Mouse (Mus musculus) midbrain, embryonic 14.5 days (tissue): ENCODE results near the gene Ccl22. TPM values are rescaled to one million over a fixed set of nuclear protein-coding genes. Genes with fewer than 3 reads are reported as not detected.

Source experiments
- ATAC-seq: fragments of 200-750 bp; cut with Nextera tagmentation; 2 replicates; pipeline ENCODE4 v1.8.0; 2017; ENCODE audit warnings: moderate number of reproducible peaks, moderate library complexity; ENCODE audit not compliant: low FRiP score, low TSS enrichment
- DNase-seq: peaks from one replicate; pipeline ENCODE4 v3.0.0-alpha.2; 2015
- H3K27ac ChIP-seq: fragments of 300-500 bp; sonication (generic); replicated peaks from 2 replicates; pipeline ENCODE4 v1.5.1; 2014; ENCODE audit warnings: mild to moderate bottlenecking, low read depth, low read length, moderate library complexity
- H3K27me3 ChIP-seq: fragments of 300-500 bp; sonication (generic); 2 replicates; pipeline ENCODE4 v1.6.1; 2014; ENCODE audit warnings: low read length, control low read depth, mixed read lengths; ENCODE audit not compliant: control insufficient read depth, insufficient read depth
- H3K36me3 ChIP-seq: fragments of 300-500 bp; sonication (generic); 2 replicates; pipeline ENCODE4 v1.6.1; 2014; ENCODE audit warnings: low read length, control low read depth; ENCODE audit not compliant: control insufficient read depth, insufficient read depth
- H3K4me1 ChIP-seq: fragments of 300-500 bp; sonication (generic); 2 replicates; pipeline ENCODE4 v1.6.1; 2014; ENCODE audit warnings: mild to moderate bottlenecking, antibody characterized with exemption, low read length, control low read depth; ENCODE audit not compliant: control insufficient read depth, insufficient read depth
- H3K4me2 ChIP-seq: fragments of 300-500 bp; sonication (generic); 2 replicates; pipeline ENCODE4 v1.6.1; 2014; ENCODE audit warnings: mild to moderate bottlenecking, low read length, moderate library complexity
- H3K4me3 ChIP-seq: fragments of 300-500 bp; sonication (generic); replicated peaks from 2 replicates; pipeline ENCODE4 v1.5.1; 2014; ENCODE audit warnings: low read depth, low read length
- H3K9ac ChIP-seq: fragments of 300-500 bp; sonication (generic); replicated peaks from 2 replicates; pipeline ENCODE4 v1.6.1; 2014; ENCODE audit warnings: mild to moderate bottlenecking, low read length, moderate library complexity
- H3K9me3 ChIP-seq: fragments of 300-500 bp; sonication (generic); 2 replicates; pipeline ENCODE4 v1.6.1; 2016; ENCODE audit warnings: low read length, control low read depth, mixed read lengths; ENCODE audit not compliant: control insufficient read depth
- WGBS: fragments of 180-500 bp; shearing (Covaris S2); extraction: QIAGEN DNeasy Blood & Tissue Kit; methylation state at CpG from one replicate; pipeline ENCODE4 v1.1.7; 2014; 5-methylcytosine and 5-hydroxymethylcytosine counted together
- polyA plus RNA-seq: library from polyadenylated mRNA; unstranded; fragments of >200 nt; fragmentation: Nextera tagmentation; extraction: Ambion mirVana; gene quantifications from 2 replicates; pipeline ENCODE4 v1.2.1, GENCODE M21; 2014

Ccl22 gene
- polyA plus RNA-seq, 1 experiment from 2014 or later, result 0.67 TPM

DNA sequence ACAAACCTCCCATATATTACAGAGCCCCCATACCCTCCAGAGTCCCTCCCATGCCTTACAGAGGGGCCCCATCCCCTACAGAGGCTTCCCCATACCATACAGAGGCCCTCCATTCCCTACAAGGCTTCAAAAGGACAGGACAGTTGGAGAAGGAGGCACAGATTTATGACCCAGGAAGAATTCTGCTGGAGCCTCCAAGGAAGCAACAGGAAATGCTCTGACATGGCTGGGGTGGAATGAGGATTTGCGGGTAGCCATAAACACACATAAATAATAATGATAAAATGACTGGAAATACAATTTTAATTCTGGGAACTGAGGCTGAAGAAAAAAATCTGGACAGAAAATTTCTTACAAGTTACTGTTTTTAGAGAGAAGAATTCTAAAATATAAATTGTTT is 28.5 kb upstream of the Ccl22 start:
- ATAC-seq (no peak), DNase-seq (no peak)
- Histone ChIP-seq H3K36me3 (no peaks in the 10 kb centered on the region), H3K9ac (no peak overlapping the region), H3K9me3 (no peaks in the 10 kb centered on the region), H3K27ac (no peak overlapping the region), H3K4me2 (no peak overlapping the region), H3K27me3 (no peaks in the 10 kb centered on the region), H3K4me1 (no peaks in the 10 kb centered on the region), H3K4me3 (no peak overlapping the region)
- WGBS, result 98% methylated on average over 1 of the region's 1 CpGs

DNA sequence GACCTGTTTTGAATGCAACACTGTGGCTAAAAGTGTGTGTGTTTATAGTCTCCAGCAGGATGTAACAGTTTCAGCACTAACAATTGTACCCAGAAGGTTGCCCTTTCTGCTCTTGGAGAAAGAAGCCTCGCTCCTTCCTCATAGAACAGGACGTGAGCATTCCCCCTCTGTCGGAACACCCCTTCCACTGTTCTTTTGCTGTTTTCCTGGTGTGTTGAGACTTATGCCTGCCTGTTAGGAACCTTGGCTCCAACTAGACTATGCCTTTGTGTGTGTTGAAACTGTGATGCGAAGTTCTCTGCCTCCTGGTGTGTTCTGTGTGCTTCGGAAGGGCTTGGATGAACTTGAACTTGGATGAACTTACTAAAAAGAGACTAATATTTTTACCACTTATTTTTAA is 19.4 kb upstream of the Ccl22 start:
- H3K27me3 ChIP-seq, result no peaks in the 10 kb centered on the region
- H3K9ac ChIP-seq, result no peak overlapping the region
- H3K27ac ChIP-seq, result no peak overlapping the region
- H3K36me3 ChIP-seq, result no peaks in the 10 kb centered on the region
- no peaks in the 10 kb centered on the region for H3K9me3 ChIP-seq
- WGBS, result 84% methylated on average over 5 of the region's 5 CpGs
- DNase-seq, result no peak
- no peaks in the 10 kb centered on the region for H3K4me1 ChIP-seq
- no peak overlapping the region for H3K4me2 ChIP-seq
- ATAC-seq, result no peak
- H3K4me3 ChIP-seq, result no peak overlapping the region

DNA sequence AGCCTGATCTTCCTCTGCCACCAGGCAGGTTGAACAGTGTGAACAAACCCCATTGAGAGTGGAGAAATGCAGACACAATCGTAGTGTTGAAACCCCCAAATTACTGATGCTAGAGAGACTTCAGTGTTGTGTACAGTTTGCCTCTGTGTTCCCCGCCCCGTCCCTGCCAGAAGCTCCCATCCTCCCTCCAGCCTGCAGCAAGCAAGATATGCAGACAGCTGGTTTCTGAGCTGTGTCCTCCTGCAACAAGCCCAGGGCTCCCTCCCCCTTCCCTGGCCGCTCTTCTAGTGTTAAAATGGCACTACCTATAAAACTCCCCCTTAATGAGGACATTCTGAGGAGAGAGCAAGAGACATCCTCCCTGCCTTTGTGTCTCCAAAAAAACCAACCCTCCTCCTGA is 16.1 kb upstream of the Ccl22 start:
- H3K4me2 ChIP-seq, result no peak overlapping the region
- no peaks in the 10 kb centered on the region for H3K27me3 ChIP-seq
- no peaks in the 10 kb centered on the region for H3K4me1 ChIP-seq
- DNase-seq (no peak), ATAC-seq (no peak)
- H3K36me3 ChIP-seq, result no peaks in the 10 kb centered on the region
- H3K4me3 ChIP-seq, result no peak overlapping the region
- no peaks in the 10 kb centered on the region for H3K9me3 ChIP-seq
- H3K27ac ChIP-seq, result no peak overlapping the region
- no peak overlapping the region for H3K9ac ChIP-seq
- WGBS, result 83% methylated on average over 4 of the region's 4 CpGs

DNA sequence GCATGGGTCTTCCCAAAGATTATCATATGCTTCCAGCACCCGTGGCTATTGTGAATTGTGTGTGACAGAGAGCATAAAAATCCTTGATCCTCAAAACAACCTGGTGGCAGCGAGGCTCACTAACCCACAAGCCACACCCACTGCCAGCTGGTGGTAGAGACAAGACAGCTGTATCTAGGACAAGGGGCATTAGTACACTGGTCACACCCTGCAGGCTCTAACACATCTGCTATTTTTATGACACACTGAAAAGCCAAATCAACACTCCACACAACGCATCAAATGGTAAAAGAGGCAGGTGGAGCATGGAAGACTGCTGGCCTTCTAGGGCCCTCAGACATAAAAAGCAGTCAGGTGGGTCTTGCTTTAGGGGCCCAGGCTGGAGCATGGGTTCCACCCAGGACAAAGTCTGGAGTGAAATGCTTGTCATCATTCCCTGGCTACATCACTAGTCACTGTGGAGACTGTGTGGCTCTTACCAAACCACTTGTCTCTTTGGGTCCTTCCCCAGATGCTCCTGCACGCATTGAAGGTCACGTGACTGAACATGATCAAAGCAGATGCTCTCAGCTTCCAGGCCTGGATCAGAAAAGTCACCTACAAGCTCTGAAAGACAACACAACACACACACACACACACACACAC is 11.4 kb upstream of the Ccl22 start:
- no peak overlapping the region for H3K9ac ChIP-seq
- H3K9me3 ChIP-seq, result no peaks in the 10 kb centered on the region
- no peaks in the 10 kb centered on the region for H3K36me3 ChIP-seq
- no peak overlapping the region for H3K4me2 ChIP-seq
- H3K4me1 ChIP-seq, result no peaks in the 10 kb centered on the region
- H3K4me3 ChIP-seq, result no peak overlapping the region
- 70% methylated on average over 5 of the region's 5 CpGs for WGBS
- ATAC-seq, result no peak
- H3K27ac ChIP-seq, result no peak overlapping the region
- no peak for DNase-seq
- H3K27me3 ChIP-seq, result no peaks in the 10 kb centered on the region

DNA sequence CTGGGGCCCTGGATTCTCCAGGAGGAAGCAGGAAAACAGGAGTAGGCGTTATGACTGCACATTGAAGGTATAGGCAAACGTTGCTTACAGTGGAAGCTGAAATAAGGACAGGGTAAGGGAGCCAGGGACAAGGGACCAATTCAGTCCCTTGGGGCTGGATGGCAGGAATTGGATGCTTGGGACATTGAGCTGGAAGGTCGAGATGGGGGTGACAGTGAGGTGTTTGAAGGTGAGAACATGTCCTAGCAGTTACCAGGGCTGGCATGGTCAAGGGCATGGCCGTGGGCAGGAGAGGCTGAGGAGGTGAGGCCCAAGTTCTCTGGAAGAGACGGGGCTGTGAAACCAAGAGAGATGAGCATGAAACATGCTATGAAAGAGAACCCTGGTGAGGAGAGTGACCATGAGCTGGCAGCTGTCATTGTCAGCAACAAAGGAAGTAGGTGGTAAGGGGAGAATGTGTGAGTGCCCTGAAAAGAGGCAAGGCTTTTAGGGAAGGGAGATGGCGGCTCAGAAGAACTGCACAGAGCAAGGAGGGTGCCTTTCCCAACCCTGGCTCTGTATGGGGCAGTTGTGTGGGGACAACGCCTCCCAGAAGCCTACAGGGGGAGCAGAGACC is 10.5 kb upstream of the Ccl22 start:
- 73% methylated on average over 7 of the region's 7 CpGs for WGBS

DNA sequence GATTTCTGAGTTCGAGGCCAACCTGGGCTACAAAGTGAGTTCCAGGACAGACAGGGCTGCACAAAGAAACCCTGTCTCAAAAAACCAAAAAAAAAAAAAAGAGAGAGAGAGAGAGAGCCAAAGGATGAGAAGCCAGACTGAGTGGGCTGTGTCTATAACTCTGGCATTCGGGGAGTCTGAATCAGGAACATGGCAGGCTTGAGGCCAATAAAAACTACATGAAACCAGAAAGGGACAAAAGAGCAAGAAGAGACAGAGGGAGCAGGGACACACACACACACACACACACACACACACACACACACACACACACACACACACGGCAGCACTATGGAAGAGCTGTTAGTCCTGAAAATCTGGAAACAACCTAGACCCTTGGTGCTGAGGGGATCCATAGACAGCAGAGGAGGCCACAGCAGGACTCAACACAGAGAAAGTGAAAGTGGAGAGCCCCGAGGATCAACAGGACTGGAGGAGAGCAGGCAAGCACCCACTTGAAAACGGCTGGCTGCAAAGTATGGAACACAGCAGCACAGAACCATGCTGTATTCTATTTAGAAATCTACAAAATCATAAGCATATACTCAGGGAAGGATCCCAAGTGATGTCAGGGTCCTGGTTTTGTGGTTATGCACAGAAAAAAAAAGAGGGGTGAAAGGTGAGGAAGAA is 9.8 kb upstream of the Ccl22 start:
- ATAC-seq, result no peak
- 78% methylated on average over 5 of the region's 5 CpGs for WGBS
- Histone ChIP-seq H3K27me3 (no peaks in the 10 kb centered on the region), H3K4me3 (no peak overlapping the region), H3K36me3 (no peaks in the 10 kb centered on the region), H3K27ac (no peak overlapping the region), H3K9me3 (no peaks in the 10 kb centered on the region), H3K4me2 (no peak overlapping the region), H3K9ac (no peak overlapping the region), H3K4me1 (no peaks in the 10 kb centered on the region)
- DNase-seq, result no peak

More for the DNA sequence above, 10.5 kb upstream of the Ccl22 start:
- ATAC-seq (no peak), DNase-seq (no peak)
- Histone ChIP-seq H3K36me3 (no peaks in the 10 kb centered on the region), H3K9me3 (no peaks in the 10 kb centered on the region), H3K27me3 (no peaks in the 10 kb centered on the region), H3K9ac (no peak overlapping the region), H3K27ac (no peak overlapping the region), H3K4me2 (no peak overlapping the region), H3K4me1 (no peaks in the 10 kb centered on the region), H3K4me3 (no peak overlapping the region)

DNA sequence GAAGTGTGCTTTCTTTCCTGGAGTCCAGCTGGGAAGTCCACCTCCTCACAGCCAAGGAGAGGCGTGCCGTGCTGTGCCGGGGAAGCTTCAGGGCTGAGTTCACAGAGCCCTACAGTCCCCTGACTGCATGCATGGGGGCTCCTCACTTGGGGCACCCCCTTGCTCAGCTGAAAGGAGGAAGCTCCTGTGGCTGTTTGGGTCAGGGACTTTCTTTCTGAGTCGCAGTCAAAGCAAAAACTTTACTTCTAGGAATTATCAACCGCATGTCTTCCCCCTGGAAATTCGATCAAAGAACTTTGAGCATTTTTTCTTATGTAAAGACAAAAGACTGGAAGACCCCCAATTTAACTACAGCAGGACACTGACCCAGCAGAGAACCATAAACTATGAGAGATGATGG is 5.6 kb upstream of the Ccl22 start:
- no peaks in the 10 kb centered on the region for H3K4me1 ChIP-seq
- H3K4me2 ChIP-seq, result no peak overlapping the region
- H3K27me3 ChIP-seq, result no peaks in the 10 kb centered on the region
- DNase-seq (no peak), ATAC-seq (no peak)
- H3K27ac ChIP-seq, result no peak overlapping the region
- H3K9me3 ChIP-seq, result no peaks in the 10 kb centered on the region
- 92% methylated on average over 6 of the region's 6 CpGs for WGBS
- no peak overlapping the region for H3K4me3 ChIP-seq
- no peak overlapping the region for H3K9ac ChIP-seq
- no peaks in the 10 kb centered on the region for H3K36me3 ChIP-seq

DNA sequence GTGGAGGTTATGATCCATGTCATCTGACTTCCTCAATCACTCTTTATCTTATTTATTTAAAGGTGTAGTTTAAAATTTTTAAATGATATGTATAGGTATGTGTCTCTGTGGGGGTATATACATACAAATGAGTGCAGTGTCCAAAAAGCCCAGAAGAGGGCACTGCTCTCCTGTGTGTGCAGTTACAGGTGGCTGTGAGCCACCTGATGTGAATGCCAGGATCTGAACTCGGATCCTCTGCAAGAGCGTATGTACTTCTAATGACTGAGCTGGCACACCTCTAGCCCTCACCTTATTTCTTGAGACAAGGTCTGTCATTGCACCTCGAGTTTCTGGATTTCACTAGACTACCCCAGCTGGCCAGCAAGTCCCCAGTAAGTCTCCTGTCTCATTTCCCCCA is 4.8 kb upstream of the Ccl22 start:
- ATAC-seq (no peak), DNase-seq (no peak)
- H3K27ac ChIP-seq, result no peak overlapping the region
- H3K36me3 ChIP-seq, result no peaks in the 10 kb centered on the region
- no peaks in the 10 kb centered on the region for H3K27me3 ChIP-seq
- WGBS, result 88% methylated on average over 3 of the region's 3 CpGs
- no peak overlapping the region for H3K4me2 ChIP-seq
- H3K9ac ChIP-seq, result no peak overlapping the region
- no peak overlapping the region for H3K4me3 ChIP-seq
- no peaks in the 10 kb centered on the region for H3K9me3 ChIP-seq
- no peaks in the 10 kb centered on the region for H3K4me1 ChIP-seq

DNA sequence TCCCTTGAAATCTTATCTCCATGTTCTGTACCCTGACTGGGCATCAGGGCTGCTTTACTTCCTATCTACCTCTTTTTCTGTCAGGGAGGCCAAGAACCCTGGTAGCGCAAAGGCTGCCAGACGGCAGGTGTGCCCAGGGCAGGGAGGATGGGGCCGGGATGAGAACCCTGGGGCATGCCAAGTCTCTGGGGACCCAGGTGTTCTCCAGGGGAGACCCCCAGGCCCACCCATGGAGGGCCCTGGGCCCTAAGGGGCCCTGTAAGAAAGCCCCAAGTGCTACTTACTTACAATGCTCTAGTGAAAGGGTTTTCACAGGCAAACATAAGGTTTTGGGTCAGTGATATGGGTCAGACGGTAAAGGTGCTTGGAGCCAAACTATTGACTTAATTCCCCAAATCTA is 3.7 kb upstream of the Ccl22 start:
- ATAC-seq (no peak), DNase-seq (no peak)
- Histone ChIP-seq H3K4me3 (no peak overlapping the region), H3K9me3 (no peaks in the 10 kb centered on the region), H3K4me2 (no peak overlapping the region), H3K36me3 (no peaks in the 10 kb centered on the region), H3K4me1 (no peaks in the 10 kb centered on the region), H3K9ac (no peak overlapping the region), H3K27me3 (no peaks in the 10 kb centered on the region), H3K27ac (no peak overlapping the region)
- 90% methylated on average over 4 of the region's 4 CpGs for WGBS
